Mouse (Mus musculus): ENCODE results near the gene Eaf2. TPM values are rescaled to one million over a fixed set of nuclear protein-coding genes. Genes with fewer than 3 reads are reported as not detected.
"Not testable (repeated sequence)": the region's sequence is repeated elsewhere in the genome, so short reads cannot be mapped to it uniquely, and the experiment has no call there.

Eaf2 gene
- polyA plus RNA-seq, 1 experiment from 2014 or later: 1.2 TPM

DNA sequence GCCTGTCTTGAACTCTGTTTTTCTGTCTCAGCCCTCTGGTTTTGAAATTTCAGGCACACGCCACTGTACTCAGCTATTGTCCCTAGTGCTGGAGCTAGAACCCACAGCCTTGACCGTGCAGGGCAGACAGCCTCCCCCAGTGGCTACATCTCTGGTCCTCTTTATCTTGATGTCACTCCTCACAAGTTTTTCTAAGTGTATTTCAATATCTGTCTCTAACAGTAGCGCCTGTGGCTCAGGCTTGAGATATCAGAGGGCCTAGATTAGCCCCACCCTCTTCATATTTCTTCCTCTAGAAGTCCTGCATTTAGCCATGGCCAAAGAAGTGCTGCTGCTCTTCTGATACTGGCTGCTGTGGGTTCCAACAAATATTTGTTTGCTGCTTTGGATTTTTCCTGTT, 15.8 kb upstream of the Eaf2 start:
- 94% methylated on average over 3 of the region's 3 CpGs for WGBS
- Histone ChIP-seq H3K36me3 (peaks cover 72% of the 10 kb centered on the region), H3K27me3 (ENCODE audit: low read depth, poor library complexity, severe bottlenecking) (no peaks in the 10 kb centered on the region), H3K27ac (replicated peaks) (no peak overlapping the region), H3K9me3 (replicated peaks) (no peaks in the 10 kb centered on the region), H3K4me1 (no peaks in the 10 kb centered on the region), H3K4me3 (no peak overlapping the region)
- DNase-seq (ENCODE audit: low spot score): no peak

DNA sequence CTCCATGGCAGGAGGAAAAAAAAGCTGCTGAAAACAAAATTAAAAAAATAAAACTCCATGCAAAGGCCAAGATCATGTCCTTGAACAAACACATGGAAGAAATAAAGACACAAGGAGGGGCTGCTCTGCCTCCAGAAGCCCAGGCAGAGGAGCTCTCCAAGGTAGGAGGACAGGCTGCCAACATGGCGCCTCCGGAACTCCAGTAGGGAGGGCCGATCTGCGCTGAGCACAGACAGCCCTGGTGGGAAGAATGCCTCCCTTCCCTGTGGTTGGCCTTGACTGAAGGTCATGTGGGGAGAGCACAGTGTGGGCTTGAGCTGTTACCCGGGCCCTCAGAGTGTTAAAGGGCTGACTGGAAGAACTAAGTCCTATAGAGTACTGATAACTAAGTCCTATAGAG, 12.7 kb upstream of the Eaf2 start:
- H3K4me3 ChIP-seq: no peak overlapping the region
- no peak overlapping the region for H3K27ac ChIP-seq (replicated peaks)
- no peak for DNase-seq (ENCODE audit: low spot score)
- H3K27me3 ChIP-seq (ENCODE audit: low read depth, poor library complexity, severe bottlenecking): no peaks in the 10 kb centered on the region
- 82% methylated on average over 5 of the region's 5 CpGs for WGBS
- peaks cover 8% of the 10 kb centered on the region for H3K4me1 ChIP-seq
- no peaks in the 10 kb centered on the region for H3K9me3 ChIP-seq (replicated peaks)
- H3K36me3 ChIP-seq: peaks cover 49% of the 10 kb centered on the region

DNA sequence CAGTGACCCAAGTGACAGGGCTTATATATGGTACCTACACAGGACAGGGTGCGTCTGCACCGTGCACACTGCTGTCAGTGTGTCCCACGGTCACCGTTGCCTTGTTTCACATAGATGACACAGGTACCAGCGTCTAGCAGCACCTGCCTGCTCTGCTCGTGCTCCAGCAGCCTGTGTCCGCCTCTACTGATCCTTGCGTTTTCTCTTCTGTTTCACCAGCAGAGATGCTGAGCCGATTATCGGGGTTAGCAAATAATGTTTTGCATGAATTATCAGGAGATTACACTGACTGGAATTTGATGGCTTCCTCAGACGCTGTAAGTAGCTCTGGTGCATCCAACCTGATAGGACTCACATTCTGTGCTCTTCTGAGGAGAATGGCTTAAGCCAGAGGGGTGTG, 11.1 kb upstream of the Eaf2 start:
- Histone ChIP-seq H3K4me1 (peaks cover 11% of the 10 kb centered on the region), H3K27me3 (ENCODE audit: low read depth, poor library complexity, severe bottlenecking) (no peaks in the 10 kb centered on the region), H3K27ac (replicated peaks) (no peak overlapping the region), H3K36me3 (peaks cover 35% of the 10 kb centered on the region), H3K9me3 (replicated peaks) (no peaks in the 10 kb centered on the region), H3K4me3 (no peak overlapping the region)
- 94% methylated on average over 11 of the region's 11 CpGs for WGBS
- no peak for DNase-seq (ENCODE audit: low spot score)

GRCm38 (mm10) chr16:36884881-36885280, 10.1 kb upstream of the Eaf2 start:
- Histone ChIP-seq H3K4me3 (no peak overlapping the region), H3K36me3 (peaks cover 27% of the 10 kb centered on the region), H3K9me3 (replicated peaks) (no peaks in the 10 kb centered on the region), H3K27ac (replicated peaks) (no peak overlapping the region), H3K4me1 (peaks cover 11% of the 10 kb centered on the region), H3K27me3 (ENCODE audit: low read depth, poor library complexity, severe bottlenecking) (no peaks in the 10 kb centered on the region)
- DNase-seq (ENCODE audit: low spot score): peak; percentile 30
- WGBS: 78% methylated on average over 4 of the region's 4 CpGs

GRCm38 (mm10) chr16:36882737-36883343, 8.0 kb upstream of the Eaf2 start:
- 30% methylated on average over 5 of the region's 5 CpGs for WGBS
- peaks cover 12% of the 10 kb centered on the region for H3K36me3 ChIP-seq
- H3K4me1 ChIP-seq: peaks cover 11% of the 10 kb centered on the region
- H3K9me3 ChIP-seq (replicated peaks): no peaks in the 10 kb centered on the region
- DNase-seq (ENCODE audit: low spot score): no peak
- peak overlapping the region; percentile 59; the same call in 1 of the 2 replicates for H3K27ac ChIP-seq (replicated peaks)
- no peak overlapping the region for H3K4me3 ChIP-seq
- no peaks in the 10 kb centered on the region for H3K27me3 ChIP-seq (ENCODE audit: low read depth, poor library complexity, severe bottlenecking)

DNA sequence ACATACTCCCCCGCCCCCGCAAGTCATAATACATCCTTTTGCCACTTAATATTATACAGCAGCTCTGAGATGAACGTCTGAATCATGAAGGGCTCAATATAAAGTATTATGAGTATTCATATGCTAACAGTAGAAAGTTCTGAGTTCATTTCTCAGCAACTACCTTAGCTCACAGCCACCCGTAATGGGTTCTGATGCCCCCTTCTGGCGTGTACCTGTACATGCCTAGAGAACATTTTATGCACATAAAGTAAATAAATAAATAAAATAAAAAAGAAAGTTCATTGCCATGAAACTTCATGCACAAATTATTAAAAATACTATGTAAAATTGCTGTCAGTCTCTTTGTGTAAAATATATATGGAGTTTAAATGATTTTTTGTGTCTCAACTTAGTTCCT, 2.5 kb upstream of the Eaf2 start:
- no peak overlapping the region for H3K4me3 ChIP-seq
- no peaks in the 10 kb centered on the region for H3K9me3 ChIP-seq (replicated peaks)
- H3K4me1 ChIP-seq: peaks cover 18% of the 10 kb centered on the region
- H3K27me3 ChIP-seq (ENCODE audit: low read depth, poor library complexity, severe bottlenecking): no peaks in the 10 kb centered on the region
- WGBS: 77% methylated on average over 5 of the region's 5 CpGs
- DNase-seq (ENCODE audit: low spot score): no peak
- H3K36me3 ChIP-seq: peaks cover 7% of the 10 kb centered on the region
- no peak overlapping the region for H3K27ac ChIP-seq (replicated peaks)

- no peak for DNase-seq (ENCODE audit: low spot score)
- no peaks in the 10 kb centered on the region for H3K9me3 ChIP-seq (replicated peaks)
- peaks cover 18% of the 10 kb centered on the region for H3K4me1 ChIP-seq
- no peaks in the 10 kb centered on the region for H3K27me3 ChIP-seq (ENCODE audit: low read depth, poor library complexity, severe bottlenecking)
- peak overlapping the region; percentile 90 for H3K27ac ChIP-seq (replicated peaks)
- peaks cover 26% of the 10 kb centered on the region for H3K36me3 ChIP-seq
- WGBS: under 1% methylated on average over 48 of the region's 48 CpGs
- H3K4me3 ChIP-seq: peak overlapping the region; percentile 97
Measured at GRCm38 (mm10) chr16:36875276-36875851, 561 bp upstream of the Eaf2 start.

- H3K27ac ChIP-seq (replicated peaks): no peak overlapping the region
- H3K9me3 ChIP-seq (replicated peaks): no peaks in the 10 kb centered on the region
- no peak for DNase-seq (ENCODE audit: low spot score)
- H3K4me3 ChIP-seq: no peak overlapping the region
- H3K27me3 ChIP-seq (ENCODE audit: low read depth, poor library complexity, severe bottlenecking): no peaks in the 10 kb centered on the region
- peaks cover 79% of the 10 kb centered on the region for H3K36me3 ChIP-seq
- WGBS: 92% methylated on average over 2 of the region's 2 CpGs
- H3K4me1 ChIP-seq: peaks cover 8% of the 10 kb centered on the region
Measured at GRCm38 (mm10) chr16:36869442-36869841, 5.4 kb downstream of the Eaf2 start.

- Histone ChIP-seq H3K9me3 (replicated peaks) (no peaks in the 10 kb centered on the region), H3K36me3 (peaks cover 66% of the 10 kb centered on the region), H3K27ac (replicated peaks) (no peak overlapping the region), H3K4me3 (no peak overlapping the region), H3K4me1 (no peaks in the 10 kb centered on the region), H3K27me3 (ENCODE audit: low read depth, poor library complexity, severe bottlenecking) (no peaks in the 10 kb centered on the region)
- 91% methylated on average over 3 of the region's 3 CpGs for WGBS
- DNase-seq (ENCODE audit: low spot score): no peak
Measured at GRCm38 (mm10) chr16:36863585-36863984, 11.2 kb downstream of the Eaf2 start.

- WGBS: 89% methylated on average over 3 of the region's 3 CpGs
- Histone ChIP-seq H3K27ac (replicated peaks) (no peak overlapping the region), H3K36me3 (peaks cover 81% of the 10 kb centered on the region), H3K9me3 (replicated peaks) (no peaks in the 10 kb centered on the region), H3K27me3 (ENCODE audit: low read depth, poor library complexity, severe bottlenecking) (no peaks in the 10 kb centered on the region), H3K4me3 (no peak overlapping the region), H3K4me1 (no peaks in the 10 kb centered on the region)
- no peak for DNase-seq (ENCODE audit: low spot score)
Measured at GRCm38 (mm10) chr16:36851202-36851601, 23.6 kb downstream of the Eaf2 start.

- H3K36me3 ChIP-seq: peaks cover 79% of the 10 kb centered on the region
- not testable (repeated sequence) for H3K27ac ChIP-seq (replicated peaks)
Measured at GRCm38 (mm10) chr16:36846894-36847293, 27.9 kb downstream of the Eaf2 start.

DNA sequence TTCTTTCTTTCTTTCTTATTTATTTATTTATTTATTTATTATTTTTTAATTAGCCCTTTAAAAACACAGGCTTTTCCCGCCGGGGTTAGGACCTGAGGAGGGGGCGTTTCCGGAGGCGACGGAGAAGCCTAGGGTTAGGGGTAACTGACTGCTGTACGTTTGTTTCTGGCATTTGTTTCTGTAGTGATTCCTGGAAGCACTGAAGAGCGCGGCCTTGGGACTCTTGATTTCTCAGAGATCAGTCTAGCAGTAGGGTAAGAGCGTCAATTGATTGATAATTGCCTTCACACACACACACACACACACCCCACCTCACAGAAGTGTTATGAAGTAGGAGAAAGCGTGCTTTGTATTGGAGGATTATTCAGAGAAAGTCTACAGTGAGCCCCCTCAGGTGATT, 46.0 kb downstream of the Eaf2 start:
- Histone ChIP-seq H3K4me3 (peak overlapping the region; percentile 90), H3K9me3 (replicated peaks) (no peaks in the 10 kb centered on the region), H3K4me1 (peaks cover 19% of the 10 kb centered on the region), H3K27me3 (ENCODE audit: low read depth, poor library complexity, severe bottlenecking) (peaks cover 18% of the 10 kb centered on the region), H3K36me3 (peaks cover 27% of the 10 kb centered on the region), H3K27ac (replicated peaks) (peak overlapping the region; percentile 92)
- DNase-seq (ENCODE audit: low spot score): no peak
- 10% methylated on average over 11 of the region's 11 CpGs for WGBS

More at GRCm38 (mm10) chr16:36846894-36847293, 27.9 kb downstream of the Eaf2 start:
- DNase-seq (ENCODE audit: low spot score); H3K27me3 ChIP-seq (ENCODE audit: low read depth, poor library complexity, severe bottlenecking); H3K4me3 ChIP-seq; H3K4me1 ChIP-seq; H3K9me3 ChIP-seq (replicated peaks): not testable (repeated sequence)
- WGBS: 91% methylated on average over 1 of the region's 1 CpGs

DNA sequence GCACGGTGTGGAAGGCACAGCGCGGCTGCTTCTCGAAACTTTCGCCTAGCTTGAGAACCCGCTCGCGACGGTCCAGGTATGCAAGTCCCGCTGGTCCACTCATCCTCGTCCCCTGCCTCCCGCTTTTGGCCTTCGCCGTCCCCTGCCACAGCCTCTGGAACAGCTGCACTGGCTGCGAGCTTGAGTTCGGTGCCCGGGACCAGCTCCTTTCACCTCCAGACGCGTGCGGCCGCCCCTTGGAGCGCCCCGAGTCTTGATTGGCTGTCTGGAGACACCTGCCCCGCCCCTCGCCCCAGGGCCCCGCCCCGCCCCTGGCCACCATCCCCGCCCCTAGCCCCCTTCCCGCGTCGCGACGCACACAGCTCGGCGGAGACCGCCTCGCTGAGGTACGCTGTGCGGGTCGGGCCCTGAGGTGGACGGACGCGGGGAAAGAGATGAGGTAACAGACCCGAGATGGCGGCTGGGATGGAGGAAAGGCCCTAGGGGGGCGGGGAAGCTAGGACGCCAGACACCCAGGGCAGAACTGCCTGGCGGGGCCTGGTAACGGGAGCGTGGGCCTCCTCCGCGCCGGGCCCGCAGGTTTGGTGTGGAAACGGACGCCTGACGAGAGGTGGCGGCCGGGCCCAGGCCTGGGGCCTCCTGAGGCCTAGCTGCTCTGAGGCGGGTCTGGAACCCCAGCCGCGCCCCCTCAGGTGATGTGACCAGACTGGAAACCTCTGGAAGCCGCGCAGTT, 46.6 kb downstream of the Eaf2 start, which contains the start of gene Iqcb1:
Gene Iqcb1, plus strand, starts transcription at position 332 of the 733 bp plus-strand sequence.
- under 1% methylated on average over 63 of the region's 64 CpGs for WGBS
- Histone ChIP-seq H3K36me3 (peaks cover 24% of the 10 kb centered on the region), H3K4me3 (peak within 1 kb of the TSS; percentile 90), H3K27ac (replicated peaks) (peak within 1 kb of the TSS; percentile 92), H3K27me3 (ENCODE audit: low read depth, poor library complexity, severe bottlenecking) (peaks cover 18% of the 10 kb centered on the region), H3K4me1 (peaks cover 19% of the 10 kb centered on the region), H3K9me3 (replicated peaks) (no peaks in the 10 kb centered on the region)
- DNase-seq (ENCODE audit: low spot score): peak; percentile 93
